Mouse (Mus musculus) limb, embryonic 14.5 days (tissue): ENCODE results near the gene Rad51b. TPM values are rescaled to one million over a fixed set of nuclear protein-coding genes. Genes with fewer than 3 reads are reported as not detected.

Experiments
- ATAC-seq: fragments of 200-750 bp; cut with Nextera tagmentation; 2 replicates; pipeline ENCODE4 v1.8.0; 2017; ENCODE audit warnings: low read depth, moderate number of reproducible peaks, moderate TSS enrichment; ENCODE audit not compliant: low FRiP score
- DNase-seq: peaks from one replicate; pipeline ENCODE4 v3.0.0-alpha.2; 2015; ENCODE audit warnings: low spot score
- H3K27ac ChIP-seq: fragments of 300-500 bp; sonication (generic); replicated peaks from 2 replicates; pipeline ENCODE4 v1.5.1; 2014; ENCODE audit warnings: low read depth, mild to moderate bottlenecking, low read length, moderate library complexity, mixed read lengths
- H3K27me3 ChIP-seq: fragments of 300-500 bp; sonication (generic); 2 replicates; pipeline ENCODE4 v1.6.1; 2014; ENCODE audit warnings: low read length, mixed read lengths; ENCODE audit not compliant: control insufficient read depth, insufficient read depth
- H3K36me3 ChIP-seq: fragments of 300-500 bp; sonication (generic); 2 replicates; pipeline ENCODE4 v1.6.1; 2014; ENCODE audit warnings: mild to moderate bottlenecking, low read length, moderate library complexity, mixed read lengths; ENCODE audit not compliant: control insufficient read depth, insufficient read depth
- H3K4me1 ChIP-seq: fragments of 300-500 bp; sonication (generic); 2 replicates; pipeline ENCODE4 v1.6.1; 2014; ENCODE audit warnings: antibody characterized with exemption, low read length, mixed read lengths; ENCODE audit not compliant: control insufficient read depth, insufficient read depth
- H3K4me2 ChIP-seq: fragments of 300-500 bp; sonication (generic); replicated peaks from 2 replicates; pipeline ENCODE4 v1.6.1; 2014; ENCODE audit warnings: low read depth, mild to moderate bottlenecking, low read length, moderate library complexity; ENCODE audit not compliant: severe bottlenecking
- H3K4me3 ChIP-seq: fragments of 300-500 bp; sonication (generic); replicated peaks from 2 replicates; pipeline ENCODE4 v1.5.1; 2014; ENCODE audit warnings: low read length
- H3K9ac ChIP-seq: fragments of 300-500 bp; sonication (generic); 2 replicates; pipeline ENCODE4 v1.6.1; 2014; ENCODE audit warnings: mild to moderate bottlenecking, low read depth, low read length, moderate library complexity; ENCODE audit not compliant: severe bottlenecking
- H3K9me3 ChIP-seq: fragments of 300-500 bp; sonication (generic); 2 replicates; pipeline ENCODE4 v1.6.1; 2016; ENCODE audit warnings: low read length; ENCODE audit not compliant: control insufficient read depth
- POLR2A ChIP-seq: fragments of 200-500 bp; IDR thresholded peaks from 2 replicates; pipeline ENCODE4 v1.8.0; 2012; ENCODE audit warnings: inconsistent platforms, mild to moderate bottlenecking, moderate library complexity, borderline replicate concordance; ENCODE audit not compliant: insufficient read depth, insufficient read length; ENCODE audit errors: extremely low read depth
- WGBS: fragments of 180-500 bp; shearing (Covaris S2); extraction: QIAGEN DNeasy Blood & Tissue Kit; methylation state at CpG from one replicate; pipeline ENCODE4 v1.1.7; 2014; 5-methylcytosine and 5-hydroxymethylcytosine counted together
- polyA plus RNA-seq, 2 experiments: library from polyadenylated mRNA; depleted of rRNA in 1 of 2; stranded (reverse) in 1 of 2; unstranded in 1 of 2; fragments of >200 nt; fragmentation: Nextera tagmentation in 1 of 2; extraction: Ambion mirVana in 1 of 2; gene quantifications; 2 replicates each; pipeline versions ENCODE4 v1.2.1 to v1.2.3; 2012 to 2014

Rad51b gene
- polyA plus RNA-seq, 2 experiments, result 3.2 to 5.7 TPM

- Histone ChIP-seq H3K36me3 (no peaks in the 10 kb centered on the region), H3K4me3 (no peak overlapping the region), H3K4me1 (peaks cover 33% of the 10 kb centered on the region), H3K9ac (no peak overlapping the region), H3K9me3 (no peaks in the 10 kb centered on the region), H3K27ac (no peak overlapping the region), H3K4me2 (no peak overlapping the region), H3K27me3 (no peaks in the 10 kb centered on the region)
- no peak for TF ChIP-seq POLR2A
- ATAC-seq (no peak), DNase-seq (no peak)
Observed at GRCm38 (mm10) chr12:79713286-79713685, 416.2 kb downstream of the Rad51b start.

GRCm38 (mm10) chr12:79714484-79714883 is 417.4 kb downstream of the Rad51b start:
- TF ChIP-seq POLR2A, result no peak
- H3K27me3 ChIP-seq, result no peaks in the 10 kb centered on the region
- ATAC-seq, result no peak
- peaks cover 27% of the 10 kb centered on the region for H3K4me1 ChIP-seq
- H3K4me2 ChIP-seq, result no peak overlapping the region
- no peak overlapping the region for H3K4me3 ChIP-seq
- no peaks in the 10 kb centered on the region for H3K36me3 ChIP-seq
- no peak for DNase-seq
- WGBS, result 57% methylated on average over 6 of the region's 6 CpGs
- no peak overlapping the region for H3K27ac ChIP-seq
- H3K9ac ChIP-seq, result no peak overlapping the region
- no peaks in the 10 kb centered on the region for H3K9me3 ChIP-seq

GRCm38 (mm10) chr12:79715506-79716345 is 418.6 kb downstream of the Rad51b start:
- DNase-seq, result no peak
- H3K36me3 ChIP-seq, result no peaks in the 10 kb centered on the region
- peaks cover 31% of the 10 kb centered on the region for H3K4me1 ChIP-seq
- WGBS, result 20% methylated on average over 12 of the region's 12 CpGs
- no peak overlapping the region for H3K4me2 ChIP-seq
- no peaks in the 10 kb centered on the region for H3K9me3 ChIP-seq
- no peaks in the 10 kb centered on the region for H3K27me3 ChIP-seq
- no peak for ATAC-seq
- no peak overlapping the region for H3K4me3 ChIP-seq
- no peak for TF ChIP-seq POLR2A
- peak overlapping the region; percentile 25; the same call in 1 of the 2 replicates for H3K9ac ChIP-seq
- peak overlapping the region; percentile 40 for H3K27ac ChIP-seq

- Histone ChIP-seq H3K4me3 (no peak overlapping the region), H3K4me1 (peaks cover 38% of the 10 kb centered on the region), H3K9me3 (no peaks in the 10 kb centered on the region), H3K4me2 (no peak overlapping the region), H3K27me3 (no peaks in the 10 kb centered on the region), H3K9ac (no peak overlapping the region; the same call in 1 of the 2 replicates), H3K36me3 (no peaks in the 10 kb centered on the region), H3K27ac (peak overlapping the region; percentile 80)
- TF ChIP-seq POLR2A, result no peak
- no peak for DNase-seq
- peak; percentile 58 for ATAC-seq
- 26% methylated on average over 10 of the region's 10 CpGs for WGBS
Observed at GRCm38 (mm10) chr12:79719091-79719846, 422.2 kb downstream of the Rad51b start.

- H3K9ac ChIP-seq, result no peak overlapping the region
- H3K27me3 ChIP-seq, result no peaks in the 10 kb centered on the region
- no peaks in the 10 kb centered on the region for H3K36me3 ChIP-seq
- H3K4me3 ChIP-seq, result no peak overlapping the region
- ATAC-seq (no peak), DNase-seq (no peak)
- H3K9me3 ChIP-seq, result no peaks in the 10 kb centered on the region
- peaks cover 32% of the 10 kb centered on the region for H3K4me1 ChIP-seq
- peak overlapping the region; percentile 80 for H3K27ac ChIP-seq
- H3K4me2 ChIP-seq, result no peak overlapping the region
- 19% methylated on average over 1 of the region's 1 CpGs for WGBS
- TF ChIP-seq POLR2A, result no peak
Observed at GRCm38 (mm10) chr12:79719847-79720201, 422.7 kb downstream of the Rad51b start.
